Mouse (Mus musculus) 3134 (cell line): ENCODE measurements around the gene Msl3l2.

Experiments
- DNase-seq: peaks from one replicate; pipeline ENCODE4 v3.0.0-alpha.2; 2011; ENCODE audit warnings: low spot score; ENCODE audit not compliant: insufficient read length; ENCODE audit errors: extremely low read depth

Gene Msl3l2

DNA sequence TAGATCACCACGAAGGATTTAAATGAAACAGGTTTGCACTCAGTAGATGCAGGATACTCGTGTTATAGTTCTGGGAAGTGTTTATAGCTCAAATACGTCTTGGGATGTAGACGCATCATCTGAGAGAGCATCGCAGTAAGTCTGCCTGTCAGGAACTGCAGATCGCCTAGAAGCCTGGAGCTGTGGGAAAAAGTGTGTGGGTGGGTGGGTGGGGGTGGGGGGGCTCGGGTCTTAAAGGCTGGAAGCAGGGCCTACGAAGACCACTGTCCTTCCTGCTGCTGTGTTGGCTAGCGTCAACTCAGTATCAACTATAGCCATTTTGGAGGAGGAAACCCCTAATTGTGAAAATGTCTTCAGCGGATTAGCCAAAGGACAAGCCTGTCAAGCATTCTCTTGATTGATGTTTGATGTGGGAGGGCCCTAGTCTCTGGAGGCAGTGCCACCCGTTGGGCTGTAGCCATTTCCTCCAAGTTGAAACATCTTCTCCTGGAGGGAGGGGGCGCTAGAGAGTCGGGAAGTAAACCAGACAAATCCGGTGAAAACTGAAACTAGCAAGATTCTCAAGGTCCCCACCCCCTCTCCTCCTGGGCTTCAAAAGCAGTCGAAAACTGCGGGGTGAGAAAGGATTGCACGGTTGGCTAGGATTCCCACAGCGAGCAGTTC lies at the start of gene Msl3l2:
Gene Msl3l2 (plus strand): TSS at position 585 of the 663 bp plus-strand sequence.
- no peak for DNase-seq

DNA sequence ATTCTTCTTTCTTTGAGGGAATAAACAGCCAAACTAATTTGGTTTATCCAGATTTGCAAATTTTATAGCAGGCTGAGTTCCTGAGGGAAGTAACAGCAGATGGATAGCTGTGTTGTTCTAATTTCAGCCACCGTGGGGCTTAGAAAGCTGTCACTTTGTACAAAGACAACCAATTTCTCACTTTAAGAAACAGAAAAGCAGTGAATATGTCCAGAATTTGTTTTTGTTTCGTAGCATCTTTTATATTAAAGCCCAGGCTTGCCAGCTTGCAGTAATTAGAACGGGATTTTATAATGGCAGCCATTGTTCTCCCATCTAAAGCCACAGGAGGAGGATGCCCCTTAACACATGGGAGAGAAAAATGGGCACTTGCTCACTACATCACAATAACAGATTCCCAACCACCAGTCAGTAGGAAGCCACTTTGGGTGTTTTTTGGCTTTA lies 47.7 kb upstream of the Msl3l2 start:
- no peak for DNase-seq

DNA sequence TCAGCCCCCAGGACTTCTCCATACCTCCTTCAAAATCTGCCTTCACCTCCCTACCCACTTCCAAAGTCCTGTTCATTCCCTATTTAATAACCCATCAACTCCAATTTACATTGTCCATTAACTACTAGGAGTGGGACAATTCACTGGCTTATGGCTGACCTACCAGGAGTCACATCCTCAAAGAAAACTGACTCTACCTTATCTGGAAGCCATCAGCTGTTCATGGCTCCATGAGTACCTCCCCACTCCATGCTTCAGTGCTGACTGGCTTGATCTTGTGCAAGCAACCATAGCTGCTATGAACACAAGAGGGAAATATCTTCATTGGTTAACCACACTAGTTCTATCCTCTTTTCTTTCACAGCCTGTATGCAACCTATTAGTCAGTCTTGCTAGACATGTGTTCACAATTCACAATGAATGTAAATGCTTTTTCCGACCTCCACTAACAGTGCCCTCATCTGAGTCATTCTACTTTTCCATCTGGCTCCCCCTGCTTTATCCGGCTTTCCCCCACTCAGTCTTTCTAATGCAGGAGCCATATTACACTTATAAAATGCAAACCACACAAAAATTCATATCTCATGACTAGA lies 45.4 kb upstream of the Msl3l2 start:
- DNase-seq: no peak

DNA sequence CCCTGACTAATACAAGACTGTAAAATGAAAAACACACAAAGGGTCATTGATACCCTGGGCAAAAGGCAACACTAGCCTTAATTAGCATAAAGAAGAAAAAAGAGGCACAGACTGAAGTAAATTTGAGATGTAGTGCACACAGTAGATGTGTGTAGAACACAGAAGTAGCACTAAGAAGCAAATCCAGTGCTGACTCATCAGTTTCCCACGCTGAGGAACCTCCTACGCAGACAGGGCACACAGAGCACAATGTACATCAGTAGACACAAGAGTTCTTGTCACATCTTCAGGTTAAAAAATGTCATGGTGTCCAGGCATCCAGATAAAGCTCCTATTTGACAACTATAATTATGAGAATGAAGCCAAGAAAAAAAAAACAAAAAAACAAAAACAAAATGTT lies 44.0 kb upstream of the Msl3l2 start:
- no peak for DNase-seq

DNA sequence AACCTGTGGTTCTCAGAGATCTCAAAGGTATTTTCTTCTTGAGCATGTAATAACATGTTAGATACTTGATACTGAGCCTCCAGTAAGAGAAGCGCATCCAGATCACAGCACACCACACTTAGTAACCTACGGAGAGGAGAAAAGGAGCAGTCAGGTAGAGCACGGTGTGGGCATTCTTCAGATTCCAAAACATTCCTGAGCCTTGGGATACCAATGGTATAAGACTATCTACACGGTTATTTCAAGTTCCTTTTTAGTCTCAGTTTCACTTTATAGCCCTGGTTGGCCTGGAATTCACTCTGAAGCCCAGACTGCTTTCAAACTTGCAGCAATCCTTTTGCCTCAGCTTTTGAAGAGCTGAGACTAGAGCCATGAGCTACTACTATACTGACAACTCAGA lies 17.0 kb upstream of the Msl3l2 start:
- no peak for DNase-seq

DNA sequence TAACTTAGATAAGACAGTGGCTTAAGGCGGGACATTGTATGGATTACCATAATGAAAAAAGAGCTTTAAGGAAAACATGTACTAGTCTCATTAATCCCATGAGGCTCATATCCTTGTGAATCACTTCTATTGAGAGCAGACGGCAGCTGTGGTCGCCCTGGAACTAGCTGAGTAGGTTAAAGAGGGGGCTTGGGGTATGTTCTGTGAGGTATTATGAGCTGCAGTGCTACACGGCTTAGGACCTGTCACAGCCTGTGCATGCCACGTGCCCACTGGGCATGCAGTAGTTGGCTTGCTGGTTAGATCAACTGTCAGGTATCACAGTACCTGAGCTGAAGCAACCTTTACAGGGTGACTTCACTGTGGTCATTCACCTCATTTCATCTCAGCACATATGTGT lies 12.1 kb upstream of the Msl3l2 start:
- no peak for DNase-seq

DNA sequence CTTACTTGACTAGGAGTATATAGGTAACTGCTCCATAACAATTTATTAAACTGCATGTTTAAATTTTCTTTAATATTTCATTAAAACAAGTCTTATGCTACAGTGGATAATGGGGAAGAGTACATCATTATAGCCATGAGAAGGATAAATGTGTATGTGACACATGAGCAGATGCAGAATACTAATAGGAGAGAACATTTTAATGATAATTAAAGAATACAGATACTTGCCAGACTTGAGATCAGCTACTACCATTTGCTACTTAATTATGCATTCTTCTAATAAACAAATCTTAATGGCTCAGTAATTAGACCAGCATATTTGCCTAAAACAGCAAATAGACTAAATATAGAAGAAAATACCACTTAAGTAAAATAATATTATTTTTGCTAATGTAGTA lies 10.0 kb upstream of the Msl3l2 start:
- DNase-seq: no peak

DNA sequence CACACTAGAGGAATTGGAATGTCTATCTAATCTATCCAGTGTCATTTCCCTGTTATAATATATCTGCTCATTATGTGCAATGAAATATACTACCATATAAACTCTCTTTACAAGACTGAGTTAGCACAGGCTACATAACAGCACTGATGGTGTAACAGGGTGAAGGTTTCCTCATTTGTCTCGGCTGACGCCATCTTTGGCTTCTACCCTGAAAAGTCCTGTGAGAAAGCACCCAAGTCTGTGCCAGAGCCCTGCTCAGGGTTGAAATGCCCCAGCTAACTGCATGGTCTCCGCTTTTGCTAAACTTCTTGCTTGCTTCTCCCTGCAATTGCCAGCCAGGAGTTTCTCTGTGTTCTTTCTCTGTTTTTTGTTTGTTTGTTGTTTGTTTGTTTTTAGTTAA lies 7.6 kb upstream of the Msl3l2 start:
- no peak for DNase-seq

DNA sequence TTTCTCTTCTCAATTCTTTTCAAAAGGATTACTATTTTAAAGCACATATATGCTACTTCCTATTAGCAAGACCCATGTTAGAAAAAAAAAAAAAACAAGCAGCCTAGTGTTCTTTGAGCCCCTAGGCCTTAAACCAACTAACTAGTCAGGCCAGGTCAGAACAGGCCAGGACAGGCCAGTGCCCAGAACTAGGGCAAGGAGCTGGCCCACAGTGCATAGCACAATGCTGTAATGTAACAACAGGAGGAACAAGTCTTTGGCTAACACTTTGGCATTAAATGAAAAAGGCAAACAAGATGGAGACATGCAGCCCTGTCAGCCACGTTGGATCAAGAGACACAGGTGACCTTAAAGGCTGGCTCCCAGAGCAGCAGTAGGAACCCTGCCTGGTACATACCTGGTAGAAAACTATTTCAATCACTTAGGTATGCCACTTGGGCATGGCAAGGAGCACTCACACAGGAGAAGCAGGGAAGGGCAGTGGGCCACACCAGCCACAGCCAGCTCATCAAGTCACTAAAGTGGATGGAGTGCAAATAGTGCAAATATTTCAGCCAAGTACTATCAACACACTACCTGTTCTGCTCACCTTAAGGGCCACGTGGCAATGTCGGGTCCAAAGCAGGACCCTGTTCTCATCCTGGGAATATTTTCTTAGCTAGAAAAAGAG lies 6.9 kb upstream of the Msl3l2 start:
- no peak for DNase-seq

DNA sequence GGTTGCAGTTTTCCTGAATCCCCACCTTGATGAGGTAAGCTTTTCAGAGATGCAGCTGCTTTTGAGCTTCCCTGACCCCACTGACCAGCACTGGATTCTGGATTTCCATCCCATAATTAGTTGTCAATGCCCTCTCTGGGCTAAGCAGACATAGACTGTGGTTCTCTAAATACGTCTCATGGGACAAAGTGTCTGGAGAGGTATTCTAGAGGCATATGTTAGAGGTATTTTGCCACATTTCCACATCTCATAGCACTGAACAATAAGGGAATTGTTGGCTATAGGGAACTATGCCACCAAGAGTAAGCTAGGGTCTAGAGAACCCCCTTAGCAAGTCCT lies 248 bp downstream of the Msl3l2 start:
- DNase-seq: no peak

DNA sequence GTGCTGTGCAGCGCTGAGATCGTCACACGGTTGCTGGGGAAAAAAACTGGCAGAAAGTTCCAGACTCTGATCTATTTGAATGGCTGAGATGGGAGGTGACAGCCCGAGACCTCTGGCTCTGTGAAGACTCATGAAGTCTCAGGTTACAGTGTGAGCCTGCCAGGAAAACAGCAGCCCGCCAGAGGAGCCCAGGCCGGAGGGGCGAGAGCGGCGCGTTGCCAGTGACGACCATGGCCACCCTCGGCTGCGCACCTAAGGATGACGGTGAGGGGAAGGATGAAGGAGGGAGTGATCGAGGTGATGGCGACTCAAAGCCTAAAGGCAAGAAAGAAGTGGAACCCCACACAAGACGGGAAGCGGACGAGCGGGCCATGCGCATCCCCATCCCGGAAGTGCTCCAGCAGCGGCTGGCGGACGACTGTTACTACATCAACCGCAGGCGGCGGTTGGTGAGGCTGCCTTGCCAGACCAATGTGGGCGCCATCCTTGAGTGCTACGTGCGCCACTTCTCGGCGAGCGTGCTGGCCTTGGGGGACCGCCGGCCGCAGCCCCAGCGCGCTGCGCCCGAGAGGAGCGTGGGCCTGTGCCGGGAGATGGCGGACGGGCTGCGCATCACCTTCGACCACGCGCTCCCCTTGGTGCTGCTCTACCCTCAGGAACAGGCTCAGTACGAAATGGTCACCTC lies 8.4 kb downstream of the Msl3l2 start:
- DNase-seq: peak; percentile 5

DNA sequence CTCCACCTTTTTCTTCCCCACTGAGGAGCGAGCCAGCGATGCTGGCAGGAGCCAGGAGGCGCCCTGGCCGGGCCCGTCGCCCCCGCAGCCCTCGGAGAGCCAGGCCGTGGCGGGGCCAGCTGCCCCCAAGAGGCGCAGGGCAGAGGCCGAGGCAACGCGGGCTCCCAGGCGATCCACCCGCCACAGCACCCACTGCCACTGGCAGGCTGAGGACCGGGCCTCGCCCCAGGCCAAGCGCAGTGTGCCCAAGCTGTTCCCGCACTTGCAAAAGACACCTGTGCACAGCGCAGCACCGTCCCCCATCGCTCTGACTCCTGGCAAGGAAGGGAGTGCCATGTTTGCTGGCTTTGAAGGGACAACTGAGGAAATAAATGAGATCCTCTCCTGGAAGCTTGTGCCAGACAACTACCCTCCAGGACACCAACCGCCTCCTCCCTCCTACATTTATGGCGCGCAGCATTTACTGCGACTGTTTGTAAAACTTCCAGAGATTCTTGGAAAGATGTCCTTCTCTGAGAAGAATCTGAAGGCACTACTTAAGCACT lies 9.0 kb downstream of the Msl3l2 start:
- DNase-seq: no peak

DNA sequence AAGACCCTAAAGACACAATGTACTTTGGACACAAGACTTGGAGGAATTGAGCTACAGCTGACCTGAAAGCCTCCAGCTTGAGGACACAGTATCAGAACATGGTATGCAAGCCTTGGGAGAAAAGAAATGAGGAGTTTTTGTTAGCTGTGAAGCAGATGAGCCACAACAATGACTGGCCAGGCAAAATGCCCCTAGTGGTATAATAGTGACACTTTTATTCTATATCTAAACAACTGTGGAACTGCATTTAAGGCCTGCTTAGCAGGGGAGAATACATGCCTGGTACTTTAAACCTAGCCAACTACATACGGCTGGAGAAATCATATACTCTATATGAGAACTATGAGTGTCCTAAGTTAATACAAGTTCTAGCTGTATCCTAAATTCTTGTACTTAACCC lies 20.3 kb downstream of the Msl3l2 start:
- DNase-seq: no peak

DNA sequence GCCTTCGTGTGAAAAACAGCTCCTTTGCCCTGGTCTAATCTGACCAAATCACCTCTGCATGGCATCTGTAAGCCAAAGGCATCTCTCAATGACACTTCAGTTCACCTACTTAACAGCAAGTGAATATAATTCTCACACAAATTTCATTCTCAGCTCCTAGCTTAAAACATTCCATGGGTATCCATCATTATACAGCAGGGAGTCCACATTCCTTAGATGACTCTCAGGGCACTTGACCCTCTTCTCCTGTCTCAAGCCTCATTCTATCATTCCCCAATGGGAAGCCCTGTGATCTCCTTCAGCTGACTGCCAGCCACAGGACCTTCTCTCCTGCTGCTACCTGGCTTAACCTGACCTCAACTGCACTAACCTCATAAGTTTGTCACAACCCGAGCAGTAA lies 22.9 kb downstream of the Msl3l2 start:
- DNase-seq: no peak

DNA sequence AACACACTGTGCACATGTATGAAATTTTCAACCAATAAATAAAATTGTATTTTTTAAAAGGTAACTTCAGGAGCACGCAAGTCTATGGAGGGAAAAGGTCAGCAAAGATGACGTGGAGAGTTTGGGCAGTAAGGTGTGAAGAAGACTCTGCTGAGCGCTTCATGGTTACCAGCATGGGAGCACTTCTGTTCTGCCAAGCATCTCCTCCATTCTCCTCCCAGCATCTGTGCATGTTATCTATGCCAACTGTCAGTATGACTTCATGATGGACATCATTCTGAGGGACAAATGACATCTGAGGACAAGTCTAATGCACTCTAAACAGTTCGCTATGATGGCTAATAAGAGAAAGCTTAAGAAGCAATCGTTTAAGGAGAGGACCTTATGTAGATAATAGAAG lies 30.5 kb downstream of the Msl3l2 start:
- DNase-seq: no peak

DNA sequence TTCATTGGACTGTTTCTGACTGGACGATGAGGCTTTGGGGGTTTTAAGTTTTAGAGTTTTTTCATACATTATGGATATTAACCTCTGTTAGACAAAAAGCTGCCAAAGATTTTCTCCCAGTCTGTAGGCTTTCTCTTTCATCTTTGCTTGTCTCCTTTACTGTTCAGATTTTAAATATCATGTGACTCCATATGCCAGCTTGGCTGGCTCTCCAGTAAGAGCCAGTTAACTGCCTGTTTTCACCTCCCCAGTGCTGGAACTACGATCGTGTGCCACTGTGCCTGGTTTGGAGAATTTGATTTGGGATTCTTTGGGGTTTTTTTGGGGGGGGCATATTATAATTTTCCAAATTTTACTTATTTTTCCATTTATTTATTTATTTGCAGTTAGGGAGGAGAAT lies 42.2 kb downstream of the Msl3l2 start:
- no peak for DNase-seq

DNA sequence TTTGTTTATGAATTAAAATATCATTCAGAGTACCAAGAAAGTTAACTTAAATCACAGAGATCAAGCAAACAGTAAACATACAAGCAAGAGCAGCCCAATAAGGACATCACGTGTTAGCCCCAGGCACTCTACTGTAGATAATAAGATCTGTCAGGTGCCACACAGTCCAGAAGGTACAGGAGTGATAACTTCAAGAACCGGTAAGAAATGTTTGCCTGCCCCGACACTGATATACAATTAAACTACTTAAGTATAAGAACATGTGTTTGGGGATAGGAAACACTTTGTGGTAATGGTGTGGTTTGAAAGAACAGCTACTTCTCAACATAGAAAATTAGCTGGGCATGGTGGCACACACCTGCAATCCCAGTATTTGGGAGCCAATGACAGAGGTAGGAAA lies 50.2 kb downstream of the Msl3l2 start:
- no peak for DNase-seq

DNA sequence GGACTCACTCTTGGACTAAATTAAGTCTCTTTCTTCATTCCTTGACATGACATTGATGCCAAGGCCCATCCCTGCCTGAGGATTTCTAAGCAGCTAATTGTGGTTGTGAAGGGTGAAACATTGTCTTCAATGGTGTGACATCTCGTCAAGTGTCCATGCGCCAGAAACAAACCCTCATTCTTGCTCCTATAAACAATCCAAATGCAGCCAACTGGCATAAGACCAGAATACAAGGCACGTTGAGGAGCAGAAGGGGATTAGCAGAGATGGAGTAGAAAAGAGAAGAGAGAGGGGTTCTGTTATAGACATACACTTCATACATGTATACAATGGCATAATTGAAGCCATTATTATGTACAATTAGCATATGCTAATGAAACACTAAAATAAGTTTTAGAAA lies 51.5 kb downstream of the Msl3l2 start:
- DNase-seq: no peak

DNA sequence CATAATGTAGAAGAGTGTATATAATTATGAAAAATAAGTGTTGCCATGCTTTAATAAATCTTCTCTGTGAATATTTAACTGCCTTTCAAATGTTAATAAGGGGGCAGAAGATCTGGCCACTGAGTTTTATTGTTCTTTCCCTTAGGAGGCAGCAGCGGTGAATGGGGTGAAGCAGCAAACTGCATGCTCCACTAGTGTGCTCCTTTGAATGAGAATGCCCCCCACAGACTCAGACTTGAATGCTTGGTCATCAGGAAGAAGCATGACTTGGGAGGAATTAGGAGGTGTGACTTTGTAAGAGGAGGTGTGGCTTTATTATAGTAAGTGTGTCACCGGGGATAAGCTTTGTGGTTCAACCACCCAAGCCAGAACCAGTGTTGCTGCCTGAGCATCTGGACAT lies 52.0 kb downstream of the Msl3l2 start:
- no peak for DNase-seq

DNA sequence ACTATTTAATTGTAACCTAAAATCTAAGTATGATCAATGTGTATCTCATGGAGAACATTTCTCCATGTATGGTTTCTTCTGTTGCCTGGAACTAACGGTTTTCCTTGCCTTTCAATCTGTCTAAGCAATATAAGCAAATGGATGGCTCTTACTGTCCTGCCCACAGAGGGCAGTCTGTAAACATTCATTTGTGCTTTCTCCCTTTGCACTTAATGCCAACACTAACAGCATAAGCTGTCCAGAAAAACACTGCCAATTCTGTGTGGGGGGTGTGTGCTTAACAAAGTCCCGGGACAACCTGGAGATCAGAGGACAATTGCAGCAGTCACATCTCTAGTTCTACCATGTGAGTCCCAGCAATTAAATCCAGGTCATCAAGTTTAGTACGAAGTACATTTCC lies 57.7 kb downstream of the Msl3l2 start:
- DNase-seq: no peak

DNA sequence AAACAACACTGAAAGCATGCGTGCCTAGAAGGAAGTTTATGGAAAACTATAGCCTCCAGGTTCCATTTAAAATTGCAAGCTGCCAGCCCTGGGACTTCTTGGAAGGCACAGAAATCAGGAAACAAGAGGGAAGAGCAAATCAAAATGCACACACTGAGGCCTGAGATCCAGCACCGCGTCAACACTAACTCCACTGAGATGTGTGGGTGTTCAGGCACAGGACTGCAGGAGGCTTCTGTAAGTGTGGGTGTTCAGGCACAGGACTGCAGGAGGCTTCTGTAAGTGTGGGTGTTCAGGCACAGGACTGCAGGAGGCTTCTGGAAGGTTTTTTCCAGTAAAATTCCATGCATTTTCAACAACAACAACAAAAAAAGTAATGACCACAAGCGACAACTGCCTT lies 59.0 kb downstream of the Msl3l2 start:
- DNase-seq: no peak
